Mouse (Mus musculus) lung, postnatal 14 days (tissue): ENCODE measurements around the gene Wdr73.

Experiments
- DNase-seq: peaks from one replicate; pipeline ENCODE4 v3.0.0; 2021

The Wdr73 gene

DNA sequence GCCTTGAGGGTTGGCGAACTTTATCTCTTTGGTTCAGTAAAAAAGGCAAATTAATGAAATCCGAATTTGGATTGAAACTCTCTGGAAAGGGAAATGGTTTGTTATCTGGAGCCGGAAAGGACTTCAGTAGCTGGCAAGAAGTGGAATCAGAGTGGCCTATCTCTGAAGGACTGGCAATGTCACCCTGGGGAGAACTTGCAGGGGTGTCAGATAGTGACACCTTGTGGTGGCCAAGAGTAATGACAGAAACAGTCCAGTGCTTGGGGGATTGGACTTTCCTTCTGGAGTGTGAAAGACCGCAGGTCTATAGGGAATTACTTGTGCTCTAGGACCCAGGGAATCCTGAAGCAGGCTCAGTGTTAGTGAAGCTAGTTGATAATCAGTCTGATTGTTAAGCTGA, 51.4 kb downstream of the Wdr73 start:
- peak; percentile 54 for DNase-seq

DNA sequence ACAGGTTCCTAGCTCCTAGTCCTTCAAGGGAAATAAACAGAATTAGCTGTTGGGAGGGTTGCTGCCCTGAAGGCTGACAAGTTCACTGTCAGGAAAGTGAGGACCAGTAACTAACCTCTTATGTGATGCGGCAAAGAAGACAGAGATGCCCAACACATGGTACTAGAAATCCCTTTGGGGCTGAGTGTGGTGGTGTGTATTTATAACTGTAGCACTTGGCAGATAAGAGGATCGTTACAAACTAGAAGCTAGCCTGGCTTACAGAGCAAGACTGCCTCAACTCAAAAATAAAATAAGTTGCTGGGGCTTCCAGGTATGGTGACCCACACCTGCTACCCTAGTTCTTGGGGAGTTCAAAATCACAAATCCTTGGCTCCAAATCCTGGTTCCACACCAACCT, 51.8 kb downstream of the Wdr73 start:
- DNase-seq: no peak

DNA sequence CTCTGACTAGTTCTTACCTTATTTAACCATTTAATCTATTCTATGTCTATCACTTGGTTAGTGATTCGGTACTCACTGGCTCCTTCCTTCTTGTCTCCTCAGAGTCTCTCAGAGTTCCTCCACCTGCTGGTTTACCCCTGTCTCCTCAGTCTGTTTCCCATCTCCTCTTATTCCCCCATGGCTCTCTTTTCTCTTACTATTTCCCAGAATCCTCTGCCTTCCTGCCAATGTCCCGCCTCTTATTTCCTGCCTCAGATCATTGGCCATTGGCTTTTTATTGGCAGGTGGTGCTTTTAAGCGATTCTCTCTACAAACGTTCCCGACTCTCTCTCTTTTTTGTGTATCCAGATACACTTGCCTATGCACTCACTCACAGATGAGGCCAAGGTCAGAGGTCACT, 54.4 kb downstream of the Wdr73 start:
- no peak for DNase-seq

DNA sequence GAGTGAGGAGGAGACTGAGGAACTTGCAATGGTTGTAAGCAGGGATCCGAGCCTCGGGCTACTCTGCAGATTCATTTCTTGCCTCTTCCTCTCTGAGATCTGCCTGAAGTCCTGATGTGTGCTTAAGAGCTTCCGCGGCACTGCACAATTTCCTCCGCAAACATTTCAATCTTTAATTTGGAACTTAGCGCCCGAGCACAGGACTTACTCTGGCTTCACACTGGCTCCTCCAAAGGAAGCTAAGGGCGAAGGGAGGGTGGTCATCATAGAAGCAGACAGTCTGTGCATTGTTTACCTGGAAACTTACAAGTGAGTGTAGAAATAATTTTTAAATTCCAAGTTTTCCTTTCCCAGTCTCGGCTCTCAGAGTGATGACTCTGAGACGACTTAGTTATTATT, 54.8 kb downstream of the Wdr73 start:
- DNase-seq: no peak

DNA sequence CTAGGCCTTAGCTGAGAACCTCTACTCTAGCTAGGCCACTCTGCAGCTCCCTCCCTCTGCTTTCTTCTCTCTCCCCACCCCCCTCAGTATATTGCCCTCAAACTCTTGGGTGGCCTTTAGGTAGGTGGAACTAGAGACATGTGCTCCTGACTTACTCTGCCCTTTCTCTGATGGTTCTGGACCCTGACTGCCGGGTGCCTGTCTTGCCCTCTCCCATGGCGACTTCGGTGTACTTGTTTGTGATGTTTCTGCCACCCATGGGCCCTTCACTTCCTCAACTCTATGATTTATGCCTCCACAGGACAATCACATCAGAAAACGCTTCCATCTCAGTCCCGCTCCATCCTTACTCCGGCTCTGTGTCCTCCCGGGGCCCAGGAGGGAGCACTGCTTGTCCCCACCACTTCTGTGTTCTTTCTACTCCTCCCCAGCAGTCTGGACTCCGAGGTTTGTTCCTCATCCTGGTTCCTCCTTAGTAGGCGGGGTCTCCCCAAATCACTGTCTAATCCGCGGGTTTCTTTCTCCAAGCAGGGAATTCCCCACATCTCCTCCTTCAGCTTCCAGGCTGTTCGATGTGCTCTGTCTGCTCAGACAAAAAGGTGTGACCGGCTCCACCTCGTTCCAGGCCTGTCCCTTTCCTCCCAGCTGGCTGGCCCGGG, 55.3 kb downstream of the Wdr73 start:
- DNase-seq: no peak

DNA sequence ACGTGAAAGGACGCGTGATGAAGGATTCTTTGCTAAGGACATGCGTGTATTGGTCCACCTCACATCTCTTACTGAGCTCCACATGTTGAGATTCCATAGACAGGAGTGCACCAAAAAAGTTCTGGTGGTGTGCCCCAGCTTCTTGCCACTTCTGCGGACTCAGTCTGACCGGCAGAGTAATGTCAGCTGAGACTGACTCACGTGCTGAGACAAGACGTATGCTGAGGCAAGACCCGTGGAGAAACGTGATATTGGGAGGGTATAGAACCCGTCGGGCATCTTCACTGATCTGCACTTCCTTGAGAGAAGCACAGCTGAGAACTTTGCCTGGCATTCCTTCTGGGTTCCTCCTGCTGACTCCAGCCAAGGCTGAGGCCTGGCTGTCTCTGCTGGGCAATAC, 56.4 kb downstream of the Wdr73 start:
- DNase-seq: no peak

DNA sequence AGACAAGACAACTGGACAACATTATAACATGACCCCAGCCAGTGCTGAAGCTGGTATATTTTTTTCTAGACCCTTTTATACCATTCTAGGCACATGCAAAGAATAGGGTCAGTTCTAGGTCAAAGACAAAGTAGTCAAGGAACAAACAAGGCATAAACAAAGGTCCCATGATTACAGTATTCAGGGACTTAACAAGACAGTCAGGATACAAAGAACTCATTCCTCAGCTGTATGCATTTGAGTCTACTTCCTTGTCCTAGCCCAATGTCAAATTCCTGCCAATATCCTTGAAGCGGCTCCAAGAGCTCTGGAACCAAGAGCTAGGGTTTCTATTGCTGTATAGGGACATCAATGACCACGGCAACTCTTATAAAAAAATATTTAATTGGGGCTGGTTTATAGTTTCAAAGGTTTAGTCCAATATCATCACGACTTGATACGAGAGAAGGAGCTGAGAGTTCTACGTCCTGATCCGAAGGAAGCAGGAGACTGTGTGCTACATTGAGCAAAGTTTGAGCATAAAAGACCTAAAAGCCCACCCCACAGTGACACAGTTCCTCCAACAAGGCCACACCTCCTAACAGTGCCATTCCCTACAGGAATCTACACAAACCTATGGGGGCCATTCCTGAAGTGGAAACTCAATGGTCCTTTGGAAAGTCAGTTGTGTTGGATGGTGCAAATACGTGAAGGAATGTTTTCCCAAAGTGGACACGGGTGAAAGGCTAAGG, 57.0 kb downstream of the Wdr73 start:
- DNase-seq: no peak

DNA sequence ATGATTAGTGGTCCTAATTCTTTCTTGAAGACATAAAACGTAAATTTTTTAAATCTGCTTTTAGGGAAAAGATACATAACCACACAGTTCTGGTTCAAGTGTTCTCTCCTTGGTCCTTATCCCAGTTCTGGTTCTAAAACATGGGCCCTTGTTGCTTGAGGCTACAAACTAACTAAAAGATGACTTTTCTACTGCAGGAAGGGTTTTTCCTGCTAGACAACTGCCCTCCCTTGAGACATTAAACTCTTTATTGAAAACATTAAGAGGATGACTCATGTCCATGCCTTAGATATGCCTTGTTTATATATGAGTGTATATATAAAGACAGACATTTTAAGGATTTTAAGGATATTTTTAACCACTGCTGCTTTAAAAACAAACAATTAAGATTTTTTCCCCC, 57.9 kb downstream of the Wdr73 start:
- no peak for DNase-seq

DNA sequence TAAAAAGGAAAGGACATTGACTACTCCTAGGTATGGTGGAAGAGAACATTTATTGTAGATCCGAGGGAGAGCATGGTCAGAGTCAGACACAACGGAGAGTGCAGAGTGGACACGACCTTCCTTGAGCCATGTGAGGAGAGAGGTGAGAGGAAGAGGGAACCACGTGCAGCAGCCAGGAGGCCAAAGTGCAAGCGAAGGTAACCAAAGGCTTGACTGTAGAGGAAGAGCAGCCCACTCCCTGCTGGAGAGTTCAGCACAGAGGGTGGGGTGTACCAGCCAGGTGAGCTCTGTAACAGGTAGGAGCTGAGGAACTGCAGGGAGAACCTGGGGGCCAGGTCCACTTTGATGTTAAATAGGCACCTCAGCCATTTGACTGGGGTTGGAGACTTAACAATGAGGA, 58.9 kb downstream of the Wdr73 start:
- DNase-seq: no peak

DNA sequence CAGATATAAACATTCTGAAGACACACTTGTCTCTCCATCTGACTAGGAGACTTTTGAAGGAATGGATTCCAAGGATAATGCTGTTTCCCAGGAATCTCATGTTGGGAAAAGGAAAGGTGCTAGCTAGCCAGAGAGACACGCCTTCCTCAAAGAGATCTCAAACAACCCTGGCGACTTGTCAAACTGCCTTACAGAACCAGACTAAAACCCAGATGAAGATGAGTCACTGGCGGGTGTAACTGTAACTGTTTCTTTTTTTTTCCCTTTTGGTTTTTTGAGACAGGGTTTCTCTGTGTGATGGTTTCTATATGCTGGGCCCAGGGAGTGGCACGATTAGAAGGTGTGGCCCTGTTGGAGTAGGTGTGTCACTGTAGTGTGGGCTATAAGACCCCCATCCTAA, 60.1 kb downstream of the Wdr73 start:
- no peak for DNase-seq
